8 mouse cellular contexts compared by ENCODE assay signal in the genomic region with DNA sequence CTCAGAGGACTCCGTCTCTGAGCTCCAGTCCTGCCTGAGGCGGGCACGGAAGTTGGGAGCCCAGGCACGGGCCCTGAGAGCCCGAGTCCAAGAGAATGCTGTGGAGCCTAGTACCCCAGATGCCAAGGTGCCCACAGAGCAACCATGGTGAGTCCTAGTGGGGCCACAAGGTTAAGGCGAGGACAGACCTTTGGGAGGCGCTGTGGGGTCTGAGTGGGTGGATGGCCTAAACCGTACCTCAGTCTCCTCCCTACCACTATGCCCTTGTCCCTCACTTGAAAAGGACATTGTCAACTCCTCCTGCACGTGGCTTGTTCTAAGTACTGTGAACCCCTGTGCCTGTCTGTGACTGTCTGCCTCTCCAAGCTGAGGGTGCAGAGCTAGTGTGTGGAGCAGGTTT. TPM values are rescaled to one million over a fixed set of nuclear protein-coding genes. Genes with fewer than 3 reads are reported as not detected.
DNase-seq lines count a peak whose midpoint lies in the region; ATAC-seq and TF ChIP-seq lines count a peak whose summit lies in the region.

No protein-coding gene starts in this region.

- peaks cover 18% of the 10 kb centered on the region for H3K79me2 ChIP-seq in myocyte (ENCODE audit: control insufficient read depth, insufficient read depth)

- WGBS in lung, embryonic 14.5 days = 55% methylated on average over 9 of the region's 9 CpGs
- WGBS in embryonic facial prominence, embryonic 12.5 days = 56% methylated on average over 9 of the region's 9 CpGs
- WGBS in intestine, embryonic 14.5 days = 62% methylated on average over 9 of the region's 9 CpGs

- H3K4me3 ChIP-seq in lung, embryonic 14.5 days (ENCODE audit: low read depth, low read length) = peak overlapping the region; percentile 94
- peak overlapping the region; percentile 91 for H3K4me3 ChIP-seq in embryonic facial prominence, embryonic 12.5 days
- peak overlapping the region; percentile 97 for H3K4me3 ChIP-seq in intestine, embryonic 14.5 days (ENCODE audit: low read depth, low read length)
- H3K4me3 ChIP-seq in myocyte = peak overlapping the region; percentile 48

- H3K36me3 ChIP-seq in lung, embryonic 14.5 days (ENCODE audit: insufficient read depth) = peaks cover 53% of the 10 kb centered on the region
- H3K36me3 ChIP-seq in embryonic facial prominence, embryonic 12.5 days = peaks cover 51% of the 10 kb centered on the region
- H3K36me3 ChIP-seq in intestine, embryonic 14.5 days (ENCODE audit: control insufficient read depth, insufficient read depth, low read length) = peaks cover 46% of the 10 kb centered on the region
- peaks cover 7% of the 10 kb centered on the region for H3K36me3 ChIP-seq in myocyte (ENCODE audit: control insufficient read depth, insufficient read depth)

- TF ChIP-seq CTCF in lung, embryonic 14.5 days (IDR thresholded peaks at IDR 0.05; ENCODE audit: low read depth) = 0 out of 2 replicates have a peak, but pooled peaks have one; percentile 16

- peak overlapping the region; percentile 92 for H3K4me2 ChIP-seq in lung, embryonic 14.5 days
- H3K4me2 ChIP-seq in embryonic facial prominence, embryonic 12.5 days (replicated peaks) = peak overlapping the region; percentile 81
- peak overlapping the region; percentile 87 for H3K4me2 ChIP-seq in intestine, embryonic 14.5 days (ENCODE audit: low read length)
- H3K4me2 ChIP-seq in myocyte (ENCODE audit: low read depth) = peak overlapping the region; percentile 72

- TF ChIP-seq POLR2A in myocyte (IDR thresholded peaks at IDR 0.05; ENCODE audit: insufficient read length, low read depth) = no peak

- H3K9me3 ChIP-seq in lung, embryonic 14.5 days (ENCODE audit: low read depth, low read length) = no peaks in the 10 kb centered on the region
- H3K9me3 ChIP-seq in embryonic facial prominence, embryonic 12.5 days = no peaks in the 10 kb centered on the region
- no peaks in the 10 kb centered on the region for H3K9me3 ChIP-seq in intestine, embryonic 14.5 days (ENCODE audit: control insufficient read depth, low read length)

- H3ac ChIP-seq in myocyte (ENCODE audit: control insufficient read depth, insufficient read length) = no peak overlapping the region

- H3K4me1 ChIP-seq in lung, embryonic 14.5 days (ENCODE audit: insufficient read depth) = peaks cover 17% of the 10 kb centered on the region
- H3K4me1 ChIP-seq in embryonic facial prominence, embryonic 12.5 days = peaks cover 19% of the 10 kb centered on the region
- peaks cover 18% of the 10 kb centered on the region for H3K4me1 ChIP-seq in intestine, embryonic 14.5 days (replicated peaks; ENCODE audit: control insufficient read depth, insufficient read depth, low read length)

- no peak for ATAC-seq in lung, embryonic 14.5 days (ENCODE audit: insufficient read depth)
- ATAC-seq in embryonic facial prominence, embryonic 12.5 days (ENCODE audit: insufficient number of reproducible peaks, insufficient read depth, low FRiP score, low TSS enrichment) = no peak
- no peak for ATAC-seq in intestine, embryonic 14.5 days (replicated peaks; ENCODE audit: low FRiP score, low TSS enrichment, low read depth)

- no peaks in the 10 kb centered on the region for H3K27me3 ChIP-seq in lung, embryonic 14.5 days (ENCODE audit: insufficient read depth, low read length)
- H3K27me3 ChIP-seq in embryonic facial prominence, embryonic 12.5 days = no peaks in the 10 kb centered on the region
- no peaks in the 10 kb centered on the region for H3K27me3 ChIP-seq in intestine, embryonic 14.5 days (replicated peaks; ENCODE audit: control insufficient read depth, insufficient read depth, low read length)
- H3K27me3 ChIP-seq in myocyte (ENCODE audit: control insufficient read depth, insufficient read depth, insufficient read length) = no peaks in the 10 kb centered on the region

- peak overlapping the region; percentile 94 for H3K9ac ChIP-seq in lung, embryonic 14.5 days
- H3K9ac ChIP-seq in embryonic facial prominence, embryonic 12.5 days = peak overlapping the region; percentile 93
- H3K9ac ChIP-seq in intestine, embryonic 14.5 days (ENCODE audit: low read length) = peak overlapping the region; percentile 97

- H3K27ac ChIP-seq in lung, embryonic 14.5 days (ENCODE audit: low read depth) = no peak overlapping the region; the same call in 1 of the 2 replicates
- no peak overlapping the region for H3K27ac ChIP-seq in embryonic facial prominence, embryonic 12.5 days
- H3K27ac ChIP-seq in intestine, embryonic 14.5 days (ENCODE audit: low read depth) = no peak overlapping the region

- DNase-seq in lung, embryonic 14.5 days = no peak
- no peak for DNase-seq in lung, postnatal 36 days
- no peak for DNase-seq in intestine, embryonic 14.5 days (ENCODE audit: low spot score)
- no peak for DNase-seq in frontal cortex, postnatal 25 days (ENCODE audit: low spot score in 2 of 2)
- no peak for DNase-seq in urinary bladder, adult 2 months (ENCODE audit: low spot score)
- no peak for DNase-seq in adrenal gland, adult 18-20 months (ENCODE audit: low spot score in 2 of 2)

TF ChIP-seq in myocyte, 11 proteins besides CTCF, POLR2A, EP300 and RAD21:
- TF ChIP-seq CEBPB (IDR thresholded peaks at IDR 0.05; ENCODE audit: insufficient read depth, poor library complexity, severe bottlenecking) (no peak), REST (IDR thresholded peaks at IDR 0.05; ENCODE audit: insufficient read depth, insufficient read length) (no peak), MYOG (IDR thresholded peaks at IDR 0.05; ENCODE audit: control insufficient read depth in 1 of 3, insufficient read depth in 1 of 3, insufficient read length in 2 of 3, low read depth in 2 of 3) (no peak), TCF12 (IDR thresholded peaks at IDR 0.05; ENCODE audit: insufficient read depth, poor library complexity, severe bottlenecking) (no peak), MYOD1 (IDR thresholded peaks at IDR 0.05; ENCODE audit: control insufficient read depth in 1 of 3, insufficient read length in 2 of 3, low read depth in 2 of 3) (no peak), TCF3 (IDR thresholded peaks at IDR 0.05; ENCODE audit: insufficient read length, low read depth) (no peak), USF1 (IDR thresholded peaks at IDR 0.05; ENCODE audit: low read depth) (no peak), POLR2AphosphoS2 (IDR thresholded peaks at IDR 0.05; ENCODE audit: insufficient read length, low read depth) (no peak), SRF (IDR thresholded peaks at IDR 0.05; ENCODE audit: control insufficient read depth, insufficient read length, low read depth) (no peak), E2F4 (IDR thresholded peaks at IDR 0.05; ENCODE audit: insufficient read depth) (no peak)

RNA-seq across cellular contexts. Expression of gene Cdt1, which starts 1.5 kb away (rescaled TPM):
- 47.1 and 50.3 TPM in 2 replicates for polyA plus RNA-seq in lung, embryonic 14.5 days (2014; fragmentation: Nextera tagmentation; extraction: Ambion mirVana)
- 41.2 and 41.6 TPM in 2 replicates for polyA plus RNA-seq in embryonic facial prominence, embryonic 12.5 days (2016; fragmentation: Nextera tagmentation; extraction: Ambion mirVana)
- polyA plus RNA-seq in intestine, embryonic 14.5 days (2014; fragmentation: Nextera tagmentation; extraction: Ambion mirVana) = 43.8 and 49.3 TPM in 2 replicates
- polyA plus RNA-seq in myocyte (2012; fragmentation: generic; extraction: Trizol) = 19.7 TPM
- 6.6 and 9.9 TPM in 2 replicates for polyA plus RNA-seq in urinary bladder, adult 2 months (2012; rRNA removed)
- 1 to 10 TPM; 4.7 to 4.9 TPM for total RNA-seq in adrenal gland, adult 18-20 months (2021)

RNA-seq across cellular contexts. Expression of gene Aprt, which starts 7.4 kb away (rescaled TPM):
- polyA plus RNA-seq in lung, embryonic 14.5 days (2014; fragmentation: Nextera tagmentation; extraction: Ambion mirVana) = 338 and 366 TPM in 2 replicates
- polyA plus RNA-seq in embryonic facial prominence, embryonic 12.5 days (2016; fragmentation: Nextera tagmentation; extraction: Ambion mirVana) = 289 and 298 TPM in 2 replicates
- 580 and 583 TPM in 2 replicates for polyA plus RNA-seq in intestine, embryonic 14.5 days (2014; fragmentation: Nextera tagmentation; extraction: Ambion mirVana)
- 261 TPM for polyA plus RNA-seq in myocyte (2012; fragmentation: generic; extraction: Trizol)
- polyA plus RNA-seq in urinary bladder, adult 2 months (2012; rRNA removed) = 88.1 and 93.0 TPM in 2 replicates
- 10 to 100 TPM; 71.3 to 71.7 TPM for total RNA-seq in adrenal gland, adult 18-20 months (2021)

RNA-seq across cellular contexts. Expression of gene Piezo1, which starts 18.2 kb away (rescaled TPM):
- polyA plus RNA-seq in lung, embryonic 14.5 days (2014; fragmentation: Nextera tagmentation; extraction: Ambion mirVana) = 26.6 and 27.7 TPM in 2 replicates
- 11.6 and 16.7 TPM in 2 replicates for polyA plus RNA-seq in embryonic facial prominence, embryonic 12.5 days (2016; fragmentation: Nextera tagmentation; extraction: Ambion mirVana)
- polyA plus RNA-seq in intestine, embryonic 14.5 days (2014; fragmentation: Nextera tagmentation; extraction: Ambion mirVana) = 17.9 and 21.6 TPM in 2 replicates
- 156 TPM for polyA plus RNA-seq in myocyte (2012; fragmentation: generic; extraction: Trizol)
- polyA plus RNA-seq in urinary bladder, adult 2 months (2012; rRNA removed) = 68.9 and 70.9 TPM in 2 replicates
- 10 to 100 TPM; 14.1 to 28.4 TPM for total RNA-seq in adrenal gland, adult 18-20 months (2021)

RNA-seq across cellular contexts. Expression of gene Galns, which starts 41.9 kb away (rescaled TPM):
- 11.7 and 12.5 TPM in 2 replicates for polyA plus RNA-seq in lung, embryonic 14.5 days (2014; fragmentation: Nextera tagmentation; extraction: Ambion mirVana)
- 7.1 and 7.4 TPM in 2 replicates for polyA plus RNA-seq in embryonic facial prominence, embryonic 12.5 days (2016; fragmentation: Nextera tagmentation; extraction: Ambion mirVana)
- polyA plus RNA-seq in intestine, embryonic 14.5 days (2014; fragmentation: Nextera tagmentation; extraction: Ambion mirVana) = 12.2 and 13.8 TPM in 2 replicates
- polyA plus RNA-seq in myocyte (2012; fragmentation: generic; extraction: Trizol) = 17.6 TPM
- polyA plus RNA-seq in urinary bladder, adult 2 months (2012; rRNA removed) = 16.2 and 20.8 TPM in 2 replicates
- total RNA-seq in adrenal gland, adult 18-20 months (2021) = 1 to 10 TPM; 5.0 to 6.1 TPM

RNA-seq across cellular contexts. Expression of gene Trappc2l, which starts 42.1 kb away (rescaled TPM):
- polyA plus RNA-seq in lung, embryonic 14.5 days (2014; fragmentation: Nextera tagmentation; extraction: Ambion mirVana) = 49.7 and 57.2 TPM in 2 replicates
- polyA plus RNA-seq in embryonic facial prominence, embryonic 12.5 days (2016; fragmentation: Nextera tagmentation; extraction: Ambion mirVana) = 46.3 and 56.3 TPM in 2 replicates
- 67.3 and 71.8 TPM in 2 replicates for polyA plus RNA-seq in intestine, embryonic 14.5 days (2014; fragmentation: Nextera tagmentation; extraction: Ambion mirVana)
- 95.7 TPM for polyA plus RNA-seq in myocyte (2012; fragmentation: generic; extraction: Trizol)
- 108 and 113 TPM in 2 replicates for polyA plus RNA-seq in urinary bladder, adult 2 months (2012; rRNA removed)
- 10 to 100 TPM; 63.1 to 64.5 TPM for total RNA-seq in adrenal gland, adult 18-20 months (2021)
